22 mouse cellular contexts compared by ENCODE assay signal in genomic region chr14:86510408-86510807, GRCm38 (mm10).
A peak's percentile ranks its signal among the peaks of the same experiment; 100 is the strongest.
DNase-seq lines count a peak whose midpoint lies in the region; ATAC-seq lines count a peak whose summit lies in the region.
"Had no signal": no experiment of that assay in that cellular context is flagged by ENCODE, and none has a peak within 500 bp of the region (broad histone marks: within the 10 kb centered on the region; RNA-seq: fewer than 3 reads in every experiment).

No protein-coding gene starts in this region.

- no peaks in the 10 kb centered on the region for H3K9me3 ChIP-seq in forebrain, embryonic 16.5 days (ENCODE audit: control insufficient read depth, low read length)
- no peaks in the 10 kb centered on the region for H3K9me3 ChIP-seq in forebrain, embryonic 14.5 days (replicated peaks; ENCODE audit: control insufficient read depth, low read length)
- H3K9me3 ChIP-seq in hindbrain, embryonic 13.5 days = no peaks in the 10 kb centered on the region
- H3K9me3 ChIP-seq: embryonic facial prominence, embryonic 15.5 days; forebrain, embryonic 10.5 days; forebrain, embryonic 15.5 days; heart, embryonic 12.5 days had no signal

- no peak overlapping the region for H3K4me3 ChIP-seq in forebrain, embryonic 16.5 days (replicated peaks; ENCODE audit: low read length)
- no peak overlapping the region for H3K4me3 ChIP-seq in forebrain, embryonic 14.5 days (ENCODE audit: low read depth, low read length)
- H3K4me3 ChIP-seq in hindbrain, embryonic 13.5 days = no peak overlapping the region
- H3K4me3 ChIP-seq: embryonic facial prominence, embryonic 15.5 days; erythroblast, embryonic 14.5 days; forebrain, embryonic 10.5 days; forebrain, embryonic 15.5 days; heart, embryonic 12.5 days had no signal

- H3K9ac ChIP-seq in forebrain, embryonic 16.5 days (replicated peaks; ENCODE audit: low read depth, low read length) = no peak overlapping the region
- H3K9ac ChIP-seq in forebrain, embryonic 14.5 days (ENCODE audit: low read length) = no peak overlapping the region
- H3K9ac ChIP-seq in hindbrain, embryonic 13.5 days = no peak overlapping the region
- H3K9ac ChIP-seq: embryonic facial prominence, embryonic 15.5 days; forebrain, embryonic 15.5 days; heart, embryonic 12.5 days had no signal

- 0 out of 2 replicates have a peak, but pooled peaks cover 3% of the 10 kb centered on the region for H3K4me1 ChIP-seq in forebrain, embryonic 16.5 days (replicated peaks; ENCODE audit: control insufficient read depth, insufficient read depth, low read length)
- no peaks in the 10 kb centered on the region for H3K4me1 ChIP-seq in forebrain, embryonic 14.5 days (ENCODE audit: control insufficient read depth, insufficient read depth, low read length)
- H3K4me1 ChIP-seq in hindbrain, embryonic 13.5 days (replicated peaks) = no peaks in the 10 kb centered on the region
- H3K4me1 ChIP-seq: embryonic facial prominence, embryonic 15.5 days; forebrain, embryonic 10.5 days; forebrain, embryonic 15.5 days; heart, embryonic 12.5 days had no signal

- WGBS in forebrain, embryonic 16.5 days = 85% methylated on average over 9 of the region's 9 CpGs
- 89% methylated on average over 9 of the region's 9 CpGs for WGBS in forebrain, embryonic 14.5 days
- 92% methylated on average over 9 of the region's 9 CpGs for WGBS in hindbrain, embryonic 13.5 days

- ATAC-seq in forebrain, embryonic 16.5 days = 0 out of 2 replicates have a peak, but pooled peaks have one; percentile 54
- ATAC-seq in forebrain, embryonic 14.5 days = no peak
- ATAC-seq in hindbrain, embryonic 13.5 days (ENCODE audit: low FRiP score) = no peak
- ATAC-seq: activated CD4-positive, CD25-positive, alpha-beta regulatory T cell, adult 4 months; forebrain, embryonic 15.5 days; hindbrain, postnatal 0 days; Patski had no signal

- no peak for DNase-seq in forebrain, embryonic 14.5 days (ENCODE audit: low spot score)
- peak; percentile 40 for DNase-seq in cerebellum, adult 11 months
- peak; percentile 46 for DNase-seq in cerebellum, adult 8-10 months
- DNase-seq in cerebellum, postnatal 14 days = peak; percentile 67 to 83
- no peak for DNase-seq in B cell, adult 2 months
- DNase-seq in right cerebral cortex, postnatal 10 days (ENCODE audit: low spot score in 2 of 2) = no peak
- DNase-seq: adrenal gland, postnatal 14 days; embryo, embryonic 11 days; gastrocnemius, postnatal 14 days; kidney, adult 11 months; kidney, adult 9 months had no signal

- H3K4me2 ChIP-seq in forebrain, embryonic 16.5 days (ENCODE audit: low read length) = no peak overlapping the region
- no peak overlapping the region for H3K4me2 ChIP-seq in forebrain, embryonic 14.5 days (ENCODE audit: low read length)
- H3K4me2 ChIP-seq in hindbrain, embryonic 13.5 days = no peak overlapping the region
- H3K4me2 ChIP-seq: embryonic facial prominence, embryonic 15.5 days; forebrain, embryonic 15.5 days; heart, embryonic 12.5 days had no signal

- no peaks in the 10 kb centered on the region for H3K36me3 ChIP-seq in forebrain, embryonic 16.5 days (ENCODE audit: control insufficient read depth, insufficient read depth)
- H3K36me3 ChIP-seq in forebrain, embryonic 14.5 days (ENCODE audit: control insufficient read depth, insufficient read depth, low read length) = no peaks in the 10 kb centered on the region
- H3K36me3 ChIP-seq in hindbrain, embryonic 13.5 days = no peaks in the 10 kb centered on the region
- H3K36me3 ChIP-seq: embryonic facial prominence, embryonic 15.5 days; forebrain, embryonic 10.5 days; forebrain, embryonic 15.5 days; heart, embryonic 12.5 days had no signal

- no peaks in the 10 kb centered on the region for H3K27me3 ChIP-seq in forebrain, embryonic 16.5 days (replicated peaks; ENCODE audit: control insufficient read depth, insufficient read depth, low read length)
- H3K27me3 ChIP-seq in forebrain, embryonic 14.5 days (replicated peaks; ENCODE audit: control insufficient read depth, insufficient read depth, low read length) = no peaks in the 10 kb centered on the region
- H3K27me3 ChIP-seq in hindbrain, embryonic 13.5 days = no peaks in the 10 kb centered on the region
- H3K27me3 ChIP-seq: CH12.LX; embryonic facial prominence, embryonic 15.5 days; forebrain, embryonic 15.5 days; heart, embryonic 12.5 days had no signal

- H3K27ac ChIP-seq in forebrain, embryonic 16.5 days (ENCODE audit: low read length) = no peak overlapping the region
- no peak overlapping the region for H3K27ac ChIP-seq in forebrain, embryonic 14.5 days (ENCODE audit: low read depth, low read length)
- no peak overlapping the region for H3K27ac ChIP-seq in hindbrain, embryonic 13.5 days
- H3K27ac ChIP-seq: embryonic facial prominence, embryonic 15.5 days; forebrain, embryonic 10.5 days; forebrain, embryonic 15.5 days; hindbrain, postnatal 0 days had no signal

Comparison
In these comparisons a context has a peak if more than half of its experiments do, and no peak if none do; other contexts are left out.
1. DNase-seq: peak in cerebellum, adult 11 months (single experiment), cerebellum, adult 8-10 months (single experiment) and cerebellum, postnatal 14 days (2 of 2); none in forebrain, embryonic 14.5 days (single experiment), B cell, adult 2 months (0 of 2) and right cerebral cortex, postnatal 10 days (0 of 2).